ENCODE assay signal across 8 mouse cellular contexts in genomic region chr9:70657013-70657967, GRCm38 (mm10). TPM values are rescaled to one million over a fixed set of nuclear protein-coding genes. Genes with fewer than 3 reads are reported as not detected.
DNase-seq lines count a peak whose midpoint lies in the region; ATAC-seq and TF ChIP-seq lines count a peak whose summit lies in the region.

Mindy2 (minus strand) TSS chr9:70657174.

- peak within 1 kb of the TSS; percentile 92 for H3K4me2 ChIP-seq in lung, postnatal 0 days (replicated peaks; ENCODE audit: low read depth, low read length)

- peak within 1 kb of the TSS; percentile 91 for H3K4me3 ChIP-seq in hindbrain, embryonic 10.5 days
- H3K4me3 ChIP-seq in lung, postnatal 0 days (ENCODE audit: low read depth, low read length), result peak within 1 kb of the TSS; percentile 93

- H3K9me3 ChIP-seq in hindbrain, embryonic 10.5 days, result no peaks in the 10 kb centered on the region
- no peaks in the 10 kb centered on the region for H3K9me3 ChIP-seq in lung, postnatal 0 days (ENCODE audit: low read length)

- DNase-seq in MEL-GATA-1-ER (ENCODE audit: extremely low read depth, low read depth), result peak; percentile 75
- peak; percentile 98 for DNase-seq in cerebellum, adult 8-10 months
- peak; percentile 95 for DNase-seq in hindbrain, embryonic 10.5 days (ENCODE audit: low spot score)
- peak; percentile 98 for DNase-seq in layer of hippocampus, adult 9-11 months
- DNase-seq in lung, postnatal 0 days (ENCODE audit: low spot score), result peak; percentile 99
- peak; percentile 94 for DNase-seq in ovary, postnatal 14 days (ENCODE audit: low spot score)
- peak; percentile 100 for DNase-seq in thymus, postnatal 14 days

- no peaks in the 10 kb centered on the region for H3K36me3 ChIP-seq in hindbrain, embryonic 10.5 days
- no peaks in the 10 kb centered on the region for H3K36me3 ChIP-seq in lung, postnatal 0 days (ENCODE audit: insufficient read depth, low read length)

- TF ChIP-seq EP300 in lung, postnatal 0 days (IDR thresholded peaks at IDR 0.05), result no peak

- H3K27me3 ChIP-seq in hindbrain, embryonic 10.5 days (ENCODE audit: insufficient read depth, poor library complexity, severe bottlenecking), result no peaks in the 10 kb centered on the region
- H3K27me3 ChIP-seq in lung, postnatal 0 days (replicated peaks; ENCODE audit: insufficient read depth, low read length), result no peaks in the 10 kb centered on the region

- H3K9ac ChIP-seq in lung, postnatal 0 days (replicated peaks; ENCODE audit: low read depth), result peak within 1 kb of the TSS; percentile 73

- no peak; the same call in 1 of the 2 replicates for TF ChIP-seq CTCF in lung, postnatal 0 days (IDR thresholded peaks at IDR 0.05)

- peak within 1 kb of the TSS; percentile 93 for H3K27ac ChIP-seq in hindbrain, embryonic 10.5 days
- peak within 1 kb of the TSS; percentile 92 for H3K27ac ChIP-seq in lung, postnatal 0 days (ENCODE audit: low read length)

- peaks cover 29% of the 10 kb centered on the region for H3K4me1 ChIP-seq in hindbrain, embryonic 10.5 days (replicated peaks)
- no peaks in the 10 kb centered on the region for H3K4me1 ChIP-seq in lung, postnatal 0 days (ENCODE audit: insufficient read depth, low read depth, low read length)

- ATAC-seq in frontal cortex, adult (ENCODE audit: low TSS enrichment), result peak; percentile 90
- ATAC-seq in lung, postnatal 0 days, result peak; percentile 98

- 3% methylated on average over 67 of the region's 67 CpGs for WGBS in hindbrain, embryonic 10.5 days
- 1% methylated on average over 64 of the region's 67 CpGs for WGBS in lung, postnatal 0 days

RNA-seq across cellular contexts. Expression of gene Mindy2, which starts in this region (rescaled TPM):
- 5.2 and 8.2 TPM in 2 replicates for polyA plus RNA-seq in hindbrain, embryonic 10.5 days (2016; fragmentation: Nextera tagmentation; extraction: Ambion mirVana)
- polyA plus RNA-seq in lung, postnatal 0 days (2015; fragmentation: Nextera tagmentation; extraction: Ambion mirVana), result 18.9 and 23.7 TPM in 2 replicates

Comparison
In these comparisons a context has a peak if more than half of its experiments do, and no peak if none do; other contexts are left out.
1. Peak in every context shown above with its lines: DNase-seq, ATAC-seq, H3K4me3 ChIP-seq and H3K27ac ChIP-seq.